Comparison of ENCODE assay signal across 24 mouse cellular contexts in the genomic region with DNA sequence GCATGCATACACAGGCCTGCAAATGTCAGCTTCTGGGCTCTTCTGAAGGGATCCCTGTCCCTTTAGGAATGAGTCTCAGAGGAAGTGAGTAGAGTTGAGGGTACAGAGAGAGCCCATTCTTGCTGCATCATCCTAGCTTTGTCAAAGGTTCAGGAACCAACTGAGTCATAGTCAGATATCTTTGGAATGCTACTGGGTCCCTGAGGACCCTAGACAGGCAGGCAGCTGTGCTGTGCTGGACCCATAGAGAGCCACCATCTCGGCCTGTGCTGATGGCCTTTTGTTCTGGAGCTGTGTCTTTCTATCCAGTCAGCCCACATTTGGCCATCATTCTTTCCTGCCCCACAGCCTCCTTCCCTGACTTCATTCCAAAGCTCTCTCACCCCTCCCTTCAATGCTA. TPM values are rescaled to one million over a fixed set of nuclear protein-coding genes. Genes with fewer than 3 reads are reported as not detected.
DNase-seq lines count a peak whose midpoint lies in the region; ATAC-seq lines count a peak whose summit lies in the region.
"Had no signal": no experiment of that assay in that cellular context is flagged by ENCODE, and none has a peak within 500 bp of the region (broad histone marks: within the 10 kb centered on the region; RNA-seq: fewer than 3 reads in every experiment).

No protein-coding gene starts in this region.

- DNase-seq in 3134 (ENCODE audit: extremely low read depth, insufficient read length, low spot score) (peak; percentile 27), 3T3-L1 (ENCODE audit: low read depth, low spot score) (peak; percentile 67)
- DNase-seq in Muller cell, postnatal 12 days (ENCODE audit: inconsistent ontology term): peak; percentile 77
- no peak for DNase-seq in thymus, adult 18-20 months
- no peak for DNase-seq in hindbrain, embryonic 11.5 days (ENCODE audit: low spot score)
- DNase-seq in cerebellum, adult 9-10 months: no peak
- DNase-seq: adrenal gland, adult 2 months; adrenal gland, postnatal 10 days; adrenal gland, postnatal 25 days; cerebellum, adult 11 months; cerebellum, adult 18-20 months; cerebellum, adult 8-10 months; cerebellum, postnatal 10 days; cerebellum, postnatal 25 days had no signal

- H3K36me3 ChIP-seq in hindbrain, embryonic 11.5 days (ENCODE audit: control insufficient read depth, insufficient read depth, low read length): no peaks in the 10 kb centered on the region
- H3K36me3 ChIP-seq: embryonic facial prominence, embryonic 13.5 days; embryonic facial prominence, embryonic 15.5 days; forebrain, embryonic 10.5 days; forebrain, embryonic 12.5 days; G1E had no signal

- H3K4me3 ChIP-seq in hindbrain, embryonic 11.5 days (ENCODE audit: low read depth, low read length): no peak overlapping the region
- H3K4me3 ChIP-seq: embryonic facial prominence, embryonic 13.5 days; embryonic facial prominence, embryonic 15.5 days; erythroblast, embryonic 14.5 days; forebrain, embryonic 10.5 days; forebrain, embryonic 12.5 days had no signal

- H3K9ac ChIP-seq in hindbrain, embryonic 11.5 days (ENCODE audit: low read depth, low read length): no peak overlapping the region
- H3K9ac ChIP-seq: embryonic facial prominence, embryonic 13.5 days; embryonic facial prominence, embryonic 15.5 days; forebrain, embryonic 12.5 days had no signal

- H3K27ac ChIP-seq in hindbrain, embryonic 11.5 days (ENCODE audit: low read depth, low read length): no peak overlapping the region
- H3K27ac ChIP-seq: embryonic facial prominence, embryonic 13.5 days; embryonic facial prominence, embryonic 15.5 days; forebrain, embryonic 10.5 days; forebrain, embryonic 12.5 days had no signal

- H3K9me3 ChIP-seq in hindbrain, embryonic 11.5 days (ENCODE audit: control insufficient read depth, low read length): no peaks in the 10 kb centered on the region
- H3K9me3 ChIP-seq: embryonic facial prominence, embryonic 13.5 days; embryonic facial prominence, embryonic 15.5 days; forebrain, embryonic 10.5 days; forebrain, embryonic 12.5 days; G1E had no signal

- 60% methylated on average over 1 of the region's 1 CpGs for WGBS in hindbrain, embryonic 11.5 days

- no peak for ATAC-seq in hindbrain, embryonic 11.5 days (ENCODE audit: low FRiP score)
- ATAC-seq: CD4-positive, CD25-positive, alpha-beta regulatory T cell, adult 4 months; forebrain, embryonic 14.5 days; forebrain, embryonic 16.5 days had no signal

- H3K27me3 ChIP-seq in hindbrain, embryonic 11.5 days (ENCODE audit: control insufficient read depth, insufficient read depth, low read length): no peaks in the 10 kb centered on the region
- H3K27me3 ChIP-seq: embryonic facial prominence, embryonic 13.5 days; embryonic facial prominence, embryonic 15.5 days; forebrain, embryonic 12.5 days had no signal

- H3K4me2 ChIP-seq in hindbrain, embryonic 11.5 days (replicated peaks; ENCODE audit: low read depth, low read length): no peak overlapping the region
- H3K4me2 ChIP-seq: embryonic facial prominence, embryonic 13.5 days; embryonic facial prominence, embryonic 15.5 days; forebrain, embryonic 12.5 days had no signal

- H3K4me1 ChIP-seq in hindbrain, embryonic 11.5 days (replicated peaks; ENCODE audit: control insufficient read depth, insufficient read depth, low read length): no peaks in the 10 kb centered on the region
- H3K4me1 ChIP-seq: forebrain, embryonic 12.5 days had no signal

RNA-seq across cellular contexts. Expression of a gene that starts 28.1 kb away (rescaled TPM):
- polyA plus RNA-seq in hindbrain, embryonic 11.5 days (2014; fragmentation: Nextera tagmentation; extraction: Ambion mirVana): 0.31 and 0.73 TPM in 2 replicates
- polyA plus RNA-seq: embryonic facial prominence, embryonic 11.5 days; embryonic facial prominence, embryonic 13.5 days; erythroblast, embryonic 14.5 days; G1E had no signal

RNA-seq across cellular contexts. Expression of a gene that starts 37.8 kb away (rescaled TPM):
- 0.07 and 0.20 TPM in 2 replicates for polyA plus RNA-seq in hindbrain, embryonic 11.5 days (2014; fragmentation: Nextera tagmentation; extraction: Ambion mirVana)
- polyA plus RNA-seq: CD4-positive, CD25-positive, alpha-beta regulatory T cell, adult 4 months; embryonic facial prominence, embryonic 11.5 days; embryonic facial prominence, embryonic 13.5 days; erythroblast, embryonic 14.5 days; forebrain, embryonic 12.5 days; G1E had no signal

RNA-seq across cellular contexts. Expression of a gene that starts 39.1 kb away (rescaled TPM):
- 8.8 and 10.6 TPM in 2 replicates for polyA plus RNA-seq in hindbrain, embryonic 11.5 days (2014; fragmentation: Nextera tagmentation; extraction: Ambion mirVana)
- polyA plus RNA-seq: G1E had no signal

Comparison
In these comparisons a context has a peak if more than half of its experiments do, and no peak if none do; other contexts are left out.
1. DNase-seq: peak in 3134 (single experiment), 3T3-L1 (single experiment) and Muller cell, postnatal 12 days (single experiment); none in thymus, adult 18-20 months (0 of 2), hindbrain, embryonic 11.5 days (single experiment) and cerebellum, adult 9-10 months (single experiment).